Comparison of ENCODE assay signal across 8 mouse cellular contexts in genomic region chr1:44552371-44552841, GRCm38 (mm10). TPM values are rescaled to one million over a fixed set of nuclear protein-coding genes. Genes with fewer than 3 reads are reported as not detected.
DNase-seq lines count a peak whose midpoint lies in the region; ATAC-seq and TF ChIP-seq lines count a peak whose summit lies in the region.

No protein-coding gene starts in this region.

- peak overlapping the region; percentile 69 for H3K4me2 ChIP-seq in embryonic facial prominence, embryonic 13.5 days
- H3K4me2 ChIP-seq in midbrain, embryonic 16.5 days (ENCODE audit: low read length) = peak overlapping the region; percentile 85

- H3K36me3 ChIP-seq in embryonic facial prominence, embryonic 13.5 days = no peaks in the 10 kb centered on the region
- no peaks in the 10 kb centered on the region for H3K36me3 ChIP-seq in liver, adult 2 months (ENCODE audit: control insufficient read depth, insufficient read depth, low read length)
- no peaks in the 10 kb centered on the region for H3K36me3 ChIP-seq in midbrain, embryonic 16.5 days (ENCODE audit: control insufficient read depth, insufficient read depth, low read length)

- no peaks in the 10 kb centered on the region for H3K27me3 ChIP-seq in embryonic facial prominence, embryonic 13.5 days
- H3K27me3 ChIP-seq in liver, adult 2 months (ENCODE audit: control insufficient read depth, insufficient read depth, low read length) = peaks cover 9% of the 10 kb centered on the region
- H3K27me3 ChIP-seq in midbrain, embryonic 16.5 days (ENCODE audit: control insufficient read depth, insufficient read depth, low read depth, low read length) = no peaks in the 10 kb centered on the region

- 3% methylated on average over 15 of the region's 15 CpGs for WGBS in embryonic facial prominence, embryonic 13.5 days
- WGBS in liver, adult 2 months = 20% methylated on average over 15 of the region's 15 CpGs
- 5% methylated on average over 15 of the region's 15 CpGs for WGBS in midbrain, embryonic 16.5 days

- H3K9me3 ChIP-seq in embryonic facial prominence, embryonic 13.5 days = no peaks in the 10 kb centered on the region
- no peaks in the 10 kb centered on the region for H3K9me3 ChIP-seq in midbrain, embryonic 16.5 days (replicated peaks; ENCODE audit: control insufficient read depth, low read length, poor library complexity, severe bottlenecking)

- TF ChIP-seq POLR2A in liver, adult 2 months (IDR thresholded peaks at IDR 0.05; ENCODE audit: extremely low read depth, insufficient read depth, low read length) = no peak

- peak; percentile 13 for DNase-seq in cerebellum, adult 11 months
- no peak for DNase-seq in cerebellum, adult 11-12 months
- DNase-seq in heart, adult 9 months (ENCODE audit: low spot score in 2 of 2) = peak; percentile 76
- peak; percentile 25 to 32 for DNase-seq in kidney, adult 8-10 months
- DNase-seq in liver, adult 2 months (ENCODE audit: extremely low read depth, low read depth, low spot score) = peak; percentile 12
- DNase-seq in urinary bladder, adult 2 months (ENCODE audit: low spot score) = peak; percentile 32

- TF ChIP-seq CTCF in liver, adult 2 months (IDR thresholded peaks at IDR 0.05; ENCODE audit: low read depth, low read length) = peak; percentile 20; the same call in 1 of the 2 replicates

- peak overlapping the region; percentile 92 for H3K9ac ChIP-seq in embryonic facial prominence, embryonic 13.5 days
- peak overlapping the region; percentile 68 for H3K9ac ChIP-seq in liver, adult 2 months (ENCODE audit: low read depth, low read length)
- peak overlapping the region; percentile 67 for H3K9ac ChIP-seq in midbrain, embryonic 16.5 days (ENCODE audit: low read depth, low read length)

- ATAC-seq in embryonic facial prominence, embryonic 13.5 days (ENCODE audit: insufficient number of reproducible peaks, insufficient read depth, low FRiP score, low TSS enrichment, low read depth) = peak; percentile 80
- peak; percentile 79 for ATAC-seq in midbrain, embryonic 16.5 days

- H3K4me3 ChIP-seq in embryonic facial prominence, embryonic 13.5 days = peak overlapping the region; percentile 80
- H3K4me3 ChIP-seq in liver, adult 2 months (ENCODE audit: insufficient read depth, low read depth, low read length) = peak overlapping the region; percentile 58
- H3K4me3 ChIP-seq in midbrain, embryonic 16.5 days (ENCODE audit: low read depth, low read length) = peak overlapping the region; percentile 61

- no peaks in the 10 kb centered on the region for H3K79me2 ChIP-seq in liver, adult 2 months (ENCODE audit: control insufficient read depth, insufficient read depth, low read length)

- H3K4me1 ChIP-seq in embryonic facial prominence, embryonic 13.5 days = peaks cover 30% of the 10 kb centered on the region
- H3K4me1 ChIP-seq in liver, adult 2 months (ENCODE audit: control insufficient read depth, insufficient read depth, low read length) = no peaks in the 10 kb centered on the region
- H3K4me1 ChIP-seq in midbrain, embryonic 16.5 days (ENCODE audit: control insufficient read depth, insufficient read depth, low read length) = peaks cover 4% of the 10 kb centered on the region

- peak overlapping the region; percentile 94 for H3K27ac ChIP-seq in embryonic facial prominence, embryonic 13.5 days
- peak overlapping the region; percentile 30; the same call in 1 of the 2 replicates for H3K27ac ChIP-seq in liver, adult 2 months (replicated peaks; ENCODE audit: insufficient read depth, low read depth, low read length)
- H3K27ac ChIP-seq in midbrain, embryonic 16.5 days (ENCODE audit: low read length) = peak overlapping the region; percentile 66; the same call in 1 of the 2 replicates

RNA-seq across cellular contexts. Expression of gene Gulp1, which starts 1.1 kb away (rescaled TPM):
- 30.3 and 32.8 TPM in 2 replicates for polyA plus RNA-seq in embryonic facial prominence, embryonic 13.5 days (2015; fragmentation: Nextera tagmentation; extraction: Ambion mirVana)
- total RNA-seq in liver, adult 2 months (2014; rRNA removed) = 0.46 and 0.74 TPM in 2 replicates
- 0.06 and 0.42 TPM in 2 replicates for polyA plus RNA-seq in liver, adult 2 months (2012; rRNA removed)
- 7.6 TPM in 2 replicates for polyA plus RNA-seq in midbrain, embryonic 16.5 days (2015; fragmentation: Nextera tagmentation; extraction: Ambion mirVana)
- polyA plus RNA-seq in urinary bladder, adult 2 months (2012; rRNA removed) = 16.7 and 18.5 TPM in 2 replicates

Comparison
In these comparisons a context has a peak if more than half of its experiments do, and no peak if none do; other contexts are left out.
1. H3K27ac ChIP-seq: peak in every context shown above with its lines; median percentile 94 in embryonic facial prominence, embryonic 13.5 days; 66 in midbrain, embryonic 16.5 days; 30 in liver, adult 2 months.